Mouse (Mus musculus): ENCODE measurements around the gene Trib3. TPM values are rescaled to one million over a fixed set of nuclear protein-coding genes. Genes with fewer than 3 reads are reported as not detected.

The Trib3 gene
- polyA plus RNA-seq, 1 experiment, result 6.1 TPM

GRCm38 (mm10) chr2:152336856-152337255 lies 7.0 kb downstream of the Trib3 start:
- no peak overlapping the region for H3K4me3 ChIP-seq (replicated peaks; ENCODE audit: extremely low read depth, low read depth, low read length)
- DNase-seq, result peak; percentile 54
- WGBS, result 66% methylated on average over 1 of the region's 1 CpGs
- peaks cover 6% of the 10 kb centered on the region for H3K4me1 ChIP-seq (ENCODE audit: control insufficient read depth, insufficient read depth, low read length)
- no peak for TF ChIP-seq CTCF (IDR thresholded peaks at IDR 0.05; ENCODE audit: insufficient read depth, low read length)
- no peak for TF ChIP-seq POLR2A (IDR thresholded peaks at IDR 0.05; ENCODE audit: borderline replicate concordance, extremely low read depth, low read depth, low read length)

DNA sequence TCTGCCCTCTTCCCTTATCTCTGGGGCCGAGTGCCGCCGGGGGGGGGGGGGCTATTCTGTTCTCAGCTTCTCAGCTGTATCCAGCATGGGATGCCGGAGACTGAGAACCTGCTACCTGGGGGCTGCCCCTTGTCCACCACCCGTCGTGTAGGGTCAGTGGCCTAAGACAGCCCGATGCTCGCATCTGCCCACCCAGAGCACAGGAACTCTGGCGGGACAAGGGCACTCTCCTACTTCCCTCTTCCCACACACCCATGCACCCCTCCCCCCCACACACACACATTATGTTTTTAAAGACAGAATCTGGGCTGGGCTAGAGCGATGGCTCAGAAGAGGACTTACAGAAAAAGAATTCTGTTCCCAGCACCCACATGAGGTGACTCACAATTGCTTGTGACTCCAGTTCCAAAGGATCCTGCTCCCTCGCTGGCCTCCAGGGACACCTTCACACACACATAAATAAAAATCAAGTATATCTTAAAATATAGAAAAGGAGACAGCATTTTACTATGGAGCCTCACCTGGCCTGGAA lies 8.5 kb downstream of the Trib3 start:
- TF ChIP-seq CTCF (IDR thresholded peaks at IDR 0.05; ENCODE audit: insufficient read depth, low read length) (no peak), POLR2A (IDR thresholded peaks at IDR 0.05; ENCODE audit: borderline replicate concordance, extremely low read depth, low read depth, low read length) (no peak)
- Histone ChIP-seq H3K4me3 (replicated peaks; ENCODE audit: extremely low read depth, low read depth, low read length) (no peak overlapping the region), H3K4me1 (ENCODE audit: control insufficient read depth, insufficient read depth, low read length) (peaks cover 8% of the 10 kb centered on the region)
- DNase-seq, result no peak
- 36% methylated on average over 11 of the region's 11 CpGs for WGBS

- TF ChIP-seq POLR2A (IDR thresholded peaks at IDR 0.05; ENCODE audit: borderline replicate concordance, extremely low read depth, low read depth, low read length) (no peak), CTCF (IDR thresholded peaks at IDR 0.05; ENCODE audit: insufficient read depth, low read length) (no peak)
- WGBS, result 69% methylated on average over 4 of the region's 4 CpGs
- DNase-seq, result no peak
- Histone ChIP-seq H3K4me1 (ENCODE audit: control insufficient read depth, insufficient read depth, low read length) (peaks cover 8% of the 10 kb centered on the region), H3K4me3 (replicated peaks; ENCODE audit: extremely low read depth, low read depth, low read length) (no peak overlapping the region)
Observed at GRCm38 (mm10) chr2:152333345-152334006, 10.4 kb downstream of the Trib3 start.

DNA sequence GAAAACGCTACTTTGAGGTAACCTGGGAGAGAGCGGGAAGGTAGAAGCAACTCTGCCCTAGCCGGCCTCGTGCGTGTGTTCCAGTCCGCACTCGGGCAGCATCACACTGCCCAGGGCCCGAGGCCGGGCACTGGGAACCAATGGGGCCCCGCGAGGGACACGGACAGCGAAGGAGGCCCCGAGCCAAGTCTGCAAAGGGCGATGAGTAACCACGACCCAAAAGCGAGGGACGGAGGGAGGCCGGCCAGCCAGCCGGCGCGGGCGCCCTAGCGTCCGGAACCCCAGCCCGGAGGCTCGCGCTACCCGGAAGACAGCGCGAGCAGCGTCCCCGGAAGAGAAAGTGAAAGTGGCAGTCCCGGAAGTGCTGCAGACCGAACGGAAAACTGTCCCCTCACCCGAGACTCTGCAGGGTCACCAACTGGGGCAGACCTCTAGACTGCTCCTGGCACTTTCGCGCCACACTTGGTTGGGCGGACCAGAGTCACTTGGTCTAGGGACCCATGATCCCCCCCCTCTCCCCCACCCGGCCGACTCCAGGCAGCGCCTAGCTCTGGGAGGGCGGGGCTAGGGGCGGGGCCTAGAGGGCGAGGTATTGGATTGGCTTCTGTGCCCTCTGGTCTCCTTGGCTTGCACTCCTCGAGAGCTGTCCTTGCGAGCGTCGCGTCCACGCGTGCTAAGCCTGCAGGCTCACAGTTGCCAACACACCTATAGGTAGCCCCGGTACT lies 11.6 kb downstream of the Trib3 start, which contains the start of gene Rbck1:
TSS of gene Rbck1 (minus strand) at position 553 of the 725 bp plus-strand sequence.
- peak within 1 kb of the TSS; percentile 80 for H3K4me3 ChIP-seq (replicated peaks; ENCODE audit: extremely low read depth, low read depth, low read length)
- no peak for TF ChIP-seq CTCF (IDR thresholded peaks at IDR 0.05; ENCODE audit: insufficient read depth, low read length)
- TF ChIP-seq POLR2A (IDR thresholded peaks at IDR 0.05; ENCODE audit: borderline replicate concordance, extremely low read depth, low read depth, low read length), result peak; percentile 77; the same call in 1 of the 2 replicates
- H3K4me1 ChIP-seq (ENCODE audit: control insufficient read depth, insufficient read depth, low read length), result peaks cover 4% of the 10 kb centered on the region; the same call in 1 of the 2 replicates
- WGBS, result under 1% methylated on average over 54 of the region's 54 CpGs
- peak; percentile 92 for DNase-seq

DNA sequence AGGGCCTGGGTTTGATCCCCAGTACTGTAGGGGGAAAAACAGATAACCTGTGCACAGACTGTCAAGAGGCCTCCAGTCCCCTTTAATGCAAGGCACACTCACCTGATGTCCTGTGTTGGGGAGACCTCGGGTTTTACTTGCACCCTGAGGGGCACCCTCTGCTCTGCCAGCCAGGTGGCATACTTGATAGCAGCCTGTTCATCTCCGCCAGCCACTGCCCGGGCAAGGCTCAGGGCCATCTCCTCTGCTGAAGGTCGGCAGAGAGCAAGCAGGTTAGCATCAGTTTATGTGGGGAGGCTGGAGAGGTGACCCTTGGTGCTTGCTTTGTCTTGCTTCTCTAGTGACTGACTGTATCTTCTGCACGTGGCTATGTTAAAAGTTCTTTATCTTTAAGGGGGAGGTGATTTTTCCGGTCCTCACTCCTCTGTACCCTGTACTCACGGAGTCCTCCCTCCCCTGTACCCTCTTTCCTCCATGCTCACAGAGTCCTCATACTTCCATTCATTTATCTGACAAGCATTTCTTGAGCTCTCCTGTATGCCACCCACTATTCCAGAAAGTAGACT lies 12.9 kb downstream of the Trib3 start:
- no peak overlapping the region for H3K4me3 ChIP-seq (replicated peaks; ENCODE audit: extremely low read depth, low read depth, low read length)
- WGBS, result 47% methylated on average over 7 of the region's 7 CpGs

GRCm38 (mm10) chr2:152327980-152328379 lies 15.9 kb downstream of the Trib3 start:
- H3K4me3 ChIP-seq (replicated peaks; ENCODE audit: extremely low read depth, low read depth, low read length), result no peak overlapping the region
- 50% methylated on average over 5 of the region's 5 CpGs for WGBS
- no peak for DNase-seq
- TF ChIP-seq POLR2A (IDR thresholded peaks at IDR 0.05; ENCODE audit: borderline replicate concordance, extremely low read depth, low read depth, low read length), result no peak
- TF ChIP-seq CTCF (IDR thresholded peaks at IDR 0.05; ENCODE audit: insufficient read depth, low read length), result no peak
- 0 out of 2 replicates have a peak, but pooled peaks cover 2% of the 10 kb centered on the region for H3K4me1 ChIP-seq (ENCODE audit: control insufficient read depth, insufficient read depth, low read length)

More for the DNA sequence above, 12.9 kb downstream of the Trib3 start:
- no peak for TF ChIP-seq CTCF (IDR thresholded peaks at IDR 0.05; ENCODE audit: insufficient read depth, low read length)
- TF ChIP-seq POLR2A (IDR thresholded peaks at IDR 0.05; ENCODE audit: borderline replicate concordance, extremely low read depth, low read depth, low read length), result no peak
- H3K4me1 ChIP-seq (ENCODE audit: control insufficient read depth, insufficient read depth, low read length), result 0 out of 2 replicates have a peak, but pooled peaks cover 2% of the 10 kb centered on the region
- no peak for DNase-seq

GRCm38 (mm10) chr2:152326654-152327053 lies 17.2 kb downstream of the Trib3 start:
- Histone ChIP-seq H3K4me3 (replicated peaks; ENCODE audit: extremely low read depth, low read depth, low read length) (no peak overlapping the region), H3K4me1 (ENCODE audit: control insufficient read depth, insufficient read depth, low read length) (0 out of 2 replicates have a peak, but pooled peaks cover 2% of the 10 kb centered on the region)
- DNase-seq, result no peak
- WGBS, result 81% methylated on average over 8 of the region's 8 CpGs
- TF ChIP-seq CTCF (IDR thresholded peaks at IDR 0.05; ENCODE audit: insufficient read depth, low read length) (no peak), POLR2A (IDR thresholded peaks at IDR 0.05; ENCODE audit: borderline replicate concordance, extremely low read depth, low read depth, low read length) (no peak)

GRCm38 (mm10) chr2:152326157-152326556 lies 17.7 kb downstream of the Trib3 start:
- Histone ChIP-seq H3K4me3 (replicated peaks; ENCODE audit: extremely low read depth, low read depth, low read length) (no peak overlapping the region), H3K4me1 (ENCODE audit: control insufficient read depth, insufficient read depth, low read length) (no peaks in the 10 kb centered on the region)
- DNase-seq, result no peak
- TF ChIP-seq CTCF (IDR thresholded peaks at IDR 0.05; ENCODE audit: insufficient read depth, low read length) (no peak), POLR2A (IDR thresholded peaks at IDR 0.05; ENCODE audit: borderline replicate concordance, extremely low read depth, low read depth, low read length) (no peak)
- 93% methylated on average over 13 of the region's 13 CpGs for WGBS

GRCm38 (mm10) chr2:152324842-152325241 lies 19.0 kb downstream of the Trib3 start:
- TF ChIP-seq POLR2A (IDR thresholded peaks at IDR 0.05; ENCODE audit: borderline replicate concordance, extremely low read depth, low read depth, low read length) (no peak), CTCF (IDR thresholded peaks at IDR 0.05; ENCODE audit: insufficient read depth, low read length) (no peak)
- no peaks in the 10 kb centered on the region for H3K4me1 ChIP-seq (ENCODE audit: control insufficient read depth, insufficient read depth, low read length)
- WGBS, result 79% methylated on average over 3 of the region's 3 CpGs
- DNase-seq, result no peak
- no peak overlapping the region for H3K4me3 ChIP-seq (replicated peaks; ENCODE audit: extremely low read depth, low read depth, low read length)
